Mouse (Mus musculus): ENCODE data around the gene Gramd1b. TPM values are rescaled to one million over a fixed set of nuclear protein-coding genes. Genes with fewer than 3 reads are reported as not detected.
A peak's percentile ranks its signal among the peaks of the same experiment; 100 is the strongest.
"Not testable (repeated sequence)": the region's sequence is repeated elsewhere in the genome, so short reads cannot be mapped to it uniquely, and the experiment has no call there.

Gene Gramd1b
- total RNA-seq, 2 experiments from 2014 or later: 281 to 297 TPM

- DNase-seq: no peak
These were observed 11.9 kb downstream of the Gramd1b start for GRCm38 (mm10) chr9:40519294-40519693.

DNA sequence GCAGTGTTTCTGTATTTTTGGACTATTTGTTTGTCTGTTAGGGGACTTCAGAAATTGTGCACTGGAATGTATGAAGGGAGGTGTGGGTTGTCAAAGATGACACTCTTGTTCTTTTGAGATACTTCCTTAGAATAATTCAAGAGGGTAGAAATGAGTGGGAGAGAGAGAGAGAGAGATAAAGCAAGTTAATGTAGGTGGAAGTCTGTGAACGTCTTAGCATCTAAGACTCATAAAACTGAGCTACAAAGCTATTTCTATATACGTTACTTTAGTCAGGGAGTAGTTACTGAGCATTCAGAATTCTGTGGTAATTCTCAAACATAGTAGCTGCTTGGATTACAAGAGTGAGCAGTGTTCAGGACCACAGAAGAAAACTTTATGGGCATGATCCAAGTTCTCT, 19.2 kb downstream of the Gramd1b start:
- no peak for DNase-seq

DNA sequence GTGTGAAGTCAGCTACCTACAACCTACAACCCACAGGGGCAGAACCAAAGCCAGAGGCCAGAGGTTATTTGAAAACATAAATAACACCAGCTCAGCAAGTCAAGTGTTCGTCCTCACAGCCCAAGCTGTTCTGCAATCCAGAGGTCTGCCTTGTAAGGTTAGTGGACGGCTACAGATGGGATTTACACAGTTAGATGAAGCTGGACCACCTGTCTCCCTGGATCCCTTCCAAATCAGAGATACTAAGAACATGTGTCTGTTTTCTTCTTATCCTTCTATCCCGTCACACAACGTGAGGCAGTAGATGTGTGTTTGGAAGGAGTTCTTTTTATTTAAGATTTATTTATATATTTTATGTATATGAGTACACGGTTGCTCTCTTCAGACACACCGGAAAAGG, 21.7 kb downstream of the Gramd1b start:
- no peak for DNase-seq

- no peak for DNase-seq
These were observed 24.6 kb downstream of the Gramd1b start for GRCm38 (mm10) chr9:40506576-40506975.

DNA sequence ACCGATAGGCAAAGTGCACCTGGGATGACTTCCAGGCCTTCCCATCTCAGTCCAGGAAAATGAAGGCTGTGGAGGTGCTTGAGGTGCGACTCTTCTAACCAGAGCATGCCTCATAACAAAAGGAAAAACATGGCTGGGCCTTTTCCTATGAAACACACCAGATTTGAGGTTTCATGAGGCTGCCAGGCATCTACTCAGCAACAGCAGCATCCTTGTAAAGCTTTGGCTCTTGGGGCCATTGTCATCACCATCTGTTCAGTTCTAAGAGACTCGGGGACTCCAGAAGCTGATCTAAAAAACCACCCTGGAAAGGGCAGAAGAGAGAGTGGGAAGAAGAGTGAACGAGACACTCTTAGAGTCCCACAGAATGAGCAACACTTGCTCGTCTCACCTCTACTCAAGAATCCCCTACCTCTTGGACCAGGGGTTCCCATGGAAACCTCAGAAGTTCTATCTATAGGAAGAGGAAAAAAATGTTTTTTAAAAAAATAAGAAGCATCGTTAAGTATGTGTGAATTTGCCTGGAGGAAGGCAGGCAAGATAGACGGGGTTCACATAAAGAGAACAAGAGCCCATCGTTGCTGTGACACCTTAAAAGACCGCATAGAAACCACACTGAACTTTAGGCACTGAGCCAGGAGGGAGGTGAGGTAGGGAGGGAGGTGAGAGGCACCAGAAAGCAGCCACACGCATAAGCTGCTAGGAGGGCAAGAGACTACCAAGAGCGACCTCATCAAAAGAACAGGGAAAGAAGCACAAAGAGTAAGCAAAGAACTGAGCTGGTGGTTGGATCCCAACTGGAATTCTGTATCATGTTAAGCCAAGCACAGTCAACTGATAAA, 25.5 kb downstream of the Gramd1b start:
- no peak for DNase-seq

GRCm38 (mm10) chr9:40504886-40505285, 26.3 kb downstream of the Gramd1b start:
- no peak for DNase-seq

GRCm38 (mm10) chr9:40500691-40501090, 30.5 kb downstream of the Gramd1b start:
- DNase-seq: no peak

DNA sequence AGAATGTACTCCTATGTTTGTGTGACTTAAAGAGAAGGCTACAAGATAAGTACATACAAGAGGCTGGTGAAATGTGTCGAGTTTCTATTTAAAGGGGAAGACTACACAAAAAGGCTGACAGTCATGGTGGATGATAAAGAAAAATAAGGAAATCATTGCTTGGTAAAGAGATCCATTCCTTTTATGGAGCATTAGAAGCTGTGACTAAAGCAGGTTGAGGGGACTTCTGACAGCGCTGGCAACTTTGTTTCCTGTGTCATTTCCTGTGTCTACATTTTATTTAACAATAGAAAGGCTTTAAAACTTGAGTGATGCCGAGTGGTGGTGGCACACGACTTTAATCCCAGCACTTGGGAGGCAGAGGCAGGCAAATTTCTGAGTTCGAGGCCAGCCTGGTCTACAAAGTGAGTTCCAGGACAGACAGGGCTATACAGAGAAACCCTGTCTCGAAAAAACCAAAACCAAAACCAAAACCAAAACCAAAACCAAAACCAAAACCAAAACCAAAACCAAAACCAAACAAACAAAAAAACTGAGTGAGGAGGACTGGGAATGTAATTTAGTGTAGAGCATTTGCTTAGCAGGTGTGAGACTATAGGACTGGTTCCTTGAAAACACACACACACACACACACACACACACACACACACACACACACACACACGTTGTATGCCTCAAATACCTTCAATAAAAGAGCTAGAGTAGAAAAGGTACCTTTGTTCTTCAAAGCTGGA, 48.7 kb downstream of the Gramd1b start:
- not testable (repeated sequence) for DNase-seq

DNA sequence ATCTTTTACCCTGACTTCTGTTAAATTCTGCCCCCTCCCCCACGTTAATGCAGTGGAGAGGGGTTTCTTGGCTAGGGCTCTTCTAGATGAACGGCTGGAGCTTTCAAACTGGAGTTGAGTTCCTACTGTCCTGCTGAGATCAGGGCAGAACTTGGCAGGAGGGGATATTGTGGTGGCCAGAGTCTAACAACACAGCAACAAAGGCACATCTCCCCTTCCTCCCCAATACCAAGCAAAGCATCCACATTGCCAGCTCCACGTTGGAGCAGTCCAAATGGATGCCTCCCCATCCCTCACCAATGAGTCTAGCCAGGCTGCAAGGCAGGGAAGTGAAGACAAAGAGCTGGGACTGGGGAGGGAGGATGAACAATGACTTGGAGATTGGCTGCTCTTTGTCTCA, 49.9 kb downstream of the Gramd1b start:
- no peak for DNase-seq

DNA sequence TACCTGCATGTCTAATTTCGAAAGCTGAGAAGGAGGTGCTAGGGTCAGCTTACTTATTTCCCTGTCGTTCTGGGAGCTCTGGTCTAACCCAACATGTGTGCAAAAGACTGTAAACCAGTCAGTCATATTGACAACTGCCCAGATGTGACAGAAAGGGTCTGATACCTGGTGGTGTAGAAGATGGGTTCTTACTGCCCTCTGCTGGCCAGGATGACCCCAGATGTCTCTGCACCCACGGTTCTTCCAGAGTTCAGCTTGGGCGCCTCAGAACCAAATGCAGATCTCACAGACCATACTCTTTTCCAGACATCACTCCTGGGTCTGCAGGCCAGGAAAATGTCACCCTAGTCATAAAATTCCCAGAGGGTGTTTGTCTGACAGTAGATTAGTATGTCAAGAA, 51.9 kb downstream of the Gramd1b start:
- peak; percentile 82 for DNase-seq

DNA sequence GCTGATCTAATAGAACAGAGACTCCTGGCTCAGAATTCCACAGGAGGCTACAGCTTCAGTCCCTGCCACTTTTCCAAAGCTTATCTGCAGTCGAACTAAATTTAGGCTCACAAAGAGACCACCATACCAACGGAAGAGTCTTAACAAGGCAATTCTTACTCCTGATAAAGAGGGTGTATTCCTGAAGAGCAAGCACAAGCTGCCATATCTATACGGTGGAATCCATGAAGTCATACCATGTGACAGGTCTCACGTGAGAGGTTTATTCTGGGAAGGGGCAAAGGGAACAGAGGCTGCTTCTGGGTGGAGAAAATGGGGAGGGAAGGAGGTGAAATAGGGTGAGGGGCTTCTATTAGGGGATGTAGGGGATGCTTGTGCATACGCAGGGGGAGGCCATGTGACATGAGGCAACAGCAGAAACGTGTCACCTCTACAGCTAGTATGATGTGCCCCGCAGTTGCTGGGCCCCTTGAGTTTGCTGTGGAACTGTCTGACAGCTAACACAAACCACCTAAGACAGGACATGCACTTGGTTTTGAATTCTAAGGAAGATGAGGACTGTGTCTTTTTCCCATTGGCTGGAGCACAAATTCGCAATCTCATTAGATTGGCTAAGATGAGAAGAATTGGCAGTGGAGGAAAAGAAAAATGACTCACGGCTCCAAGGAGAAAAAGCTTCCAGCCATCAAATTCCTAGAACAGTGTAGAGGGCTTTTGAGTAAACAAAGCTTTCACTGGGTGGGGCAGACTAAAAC, 52.9 kb downstream of the Gramd1b start:
- DNase-seq: no peak

DNA sequence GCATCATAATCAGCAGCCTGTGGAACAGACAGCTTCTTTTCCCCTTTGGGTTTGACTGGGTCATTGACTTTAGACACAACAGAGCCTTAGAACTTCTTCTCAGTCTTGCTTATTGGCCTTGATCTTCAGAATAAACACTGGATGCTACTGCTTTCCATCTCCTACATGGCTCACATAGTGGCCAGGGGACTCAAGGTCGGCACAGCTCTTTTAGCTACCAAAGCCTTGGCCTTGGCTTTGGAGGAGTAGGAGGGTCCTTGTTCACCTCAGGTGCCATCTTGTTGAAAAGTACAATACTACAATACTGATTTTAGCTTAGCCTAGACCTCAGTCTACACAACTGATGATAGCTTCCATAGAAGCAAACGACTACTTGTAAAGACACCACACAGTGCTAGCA, 53.6 kb downstream of the Gramd1b start:
- DNase-seq: no peak

- DNase-seq: no peak
These were observed 55.1 kb downstream of the Gramd1b start for GRCm38 (mm10) chr9:40476098-40476497.

GRCm38 (mm10) chr9:40472961-40473510, 58.1 kb downstream of the Gramd1b start:
- peak; percentile 58 for DNase-seq

DNA sequence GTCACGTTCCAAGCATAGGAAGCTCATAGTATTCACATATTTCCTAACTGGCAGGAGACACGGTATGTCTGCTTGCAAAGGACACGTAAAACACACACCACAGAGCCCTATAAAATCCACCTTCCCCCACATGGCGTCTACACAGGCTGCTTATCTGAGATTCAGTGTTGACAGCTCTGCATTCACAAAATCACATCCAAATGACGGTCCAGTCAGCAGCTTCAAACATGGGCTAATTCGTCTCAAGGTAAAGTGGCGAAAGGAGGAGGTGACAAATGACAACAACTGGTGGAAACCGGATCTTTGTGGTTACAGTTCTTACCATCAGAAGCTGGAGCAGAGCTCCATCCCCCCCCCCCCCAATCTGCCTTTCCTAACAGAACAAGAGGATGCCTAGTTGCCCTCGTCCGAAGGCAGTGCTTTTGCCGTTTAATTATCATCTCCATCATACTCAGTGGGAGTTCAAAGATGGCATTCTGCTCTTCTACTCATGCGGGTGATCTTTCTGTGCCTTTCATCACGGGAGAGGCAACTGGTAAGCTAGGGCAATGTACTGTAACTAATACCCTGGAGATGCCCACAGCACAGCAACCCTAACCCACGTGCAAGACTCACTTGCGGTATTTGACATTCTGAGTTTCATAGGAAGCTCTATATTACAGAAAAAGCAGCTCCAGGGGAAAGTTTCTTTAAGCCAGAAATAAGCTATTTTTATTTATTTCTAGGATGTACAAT, 61.6 kb downstream of the Gramd1b start:
- no peak for DNase-seq

DNA sequence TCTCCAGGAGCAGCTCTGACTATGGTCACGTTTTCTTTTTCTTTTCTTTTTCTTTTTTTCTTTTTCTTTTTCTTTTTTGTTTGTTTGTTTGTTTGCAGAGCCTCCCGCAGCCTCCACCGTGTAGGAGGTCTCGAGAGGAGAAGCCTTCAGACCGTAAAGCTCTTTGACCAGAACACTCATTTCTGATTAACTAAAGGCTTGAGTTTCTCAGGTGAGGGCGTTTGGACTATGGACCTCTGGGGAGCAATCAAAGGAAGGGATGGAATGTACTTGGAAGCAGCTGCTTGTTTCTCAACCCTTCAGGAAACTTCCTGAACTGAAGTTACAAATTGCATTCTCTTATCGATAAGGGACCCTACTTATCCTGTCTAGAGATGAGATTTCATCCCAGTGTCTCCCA, 64.4 kb downstream of the Gramd1b start:
- DNase-seq: no peak

DNA sequence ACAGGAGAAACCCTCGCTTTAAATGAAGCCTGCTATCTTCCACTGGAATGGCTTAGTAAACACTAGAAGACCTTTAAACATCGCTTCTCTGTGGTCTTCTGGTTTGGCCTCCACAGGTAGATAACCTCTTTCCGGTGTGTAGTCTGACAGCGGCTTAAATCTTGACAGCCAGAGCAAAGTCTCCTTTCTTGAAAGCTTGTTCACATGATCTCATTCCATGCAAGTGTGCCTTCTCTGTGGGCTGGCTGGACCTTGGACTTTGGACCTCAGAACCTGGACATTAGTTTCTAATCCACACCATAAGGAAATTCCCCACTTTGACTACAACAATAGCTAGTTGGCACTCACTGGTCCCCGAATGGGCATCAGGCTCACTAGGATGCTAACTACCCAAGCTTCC, 65.6 kb downstream of the Gramd1b start:
- DNase-seq: no peak

DNA sequence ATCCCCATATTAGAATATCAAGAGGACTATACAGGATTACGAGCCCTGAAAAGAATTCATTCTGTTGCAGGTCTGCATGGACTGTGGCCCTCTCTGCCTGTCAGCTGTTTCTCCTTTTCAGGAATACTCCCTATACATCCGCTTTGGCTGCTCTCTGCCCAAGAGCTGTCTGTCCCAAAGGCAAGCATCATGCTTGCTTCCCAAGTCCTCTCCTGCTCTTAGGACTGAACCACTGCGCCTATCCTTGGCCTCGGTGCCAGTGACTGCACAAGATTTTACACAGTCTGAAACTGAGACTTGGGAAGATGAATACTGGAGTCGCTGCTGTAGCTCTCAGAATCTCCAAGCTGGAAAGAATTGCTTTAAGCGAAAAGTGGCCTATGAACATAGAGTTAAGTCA, 68.8 kb downstream of the Gramd1b start:
- DNase-seq: no peak

DNA sequence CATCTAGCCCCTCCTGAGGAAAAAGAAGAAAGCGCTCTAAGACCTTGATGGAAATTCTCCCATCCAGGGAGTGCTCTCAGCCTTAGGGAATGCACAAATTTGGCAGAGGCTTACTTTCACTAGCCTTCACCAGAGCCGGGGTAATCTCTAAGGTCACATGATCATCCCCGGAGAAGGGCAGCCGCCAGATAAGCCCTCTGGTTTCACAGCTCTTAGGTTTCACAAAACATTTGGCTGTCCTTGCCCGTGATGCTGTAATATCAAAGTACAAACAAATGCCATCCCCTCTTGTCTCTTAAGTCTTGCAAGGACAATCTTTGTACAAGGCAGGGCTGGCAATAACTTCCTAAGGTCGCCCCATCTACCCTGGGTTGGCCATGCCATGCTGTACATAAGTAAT, 70.4 kb downstream of the Gramd1b start:
- DNase-seq: peak; percentile 72

DNA sequence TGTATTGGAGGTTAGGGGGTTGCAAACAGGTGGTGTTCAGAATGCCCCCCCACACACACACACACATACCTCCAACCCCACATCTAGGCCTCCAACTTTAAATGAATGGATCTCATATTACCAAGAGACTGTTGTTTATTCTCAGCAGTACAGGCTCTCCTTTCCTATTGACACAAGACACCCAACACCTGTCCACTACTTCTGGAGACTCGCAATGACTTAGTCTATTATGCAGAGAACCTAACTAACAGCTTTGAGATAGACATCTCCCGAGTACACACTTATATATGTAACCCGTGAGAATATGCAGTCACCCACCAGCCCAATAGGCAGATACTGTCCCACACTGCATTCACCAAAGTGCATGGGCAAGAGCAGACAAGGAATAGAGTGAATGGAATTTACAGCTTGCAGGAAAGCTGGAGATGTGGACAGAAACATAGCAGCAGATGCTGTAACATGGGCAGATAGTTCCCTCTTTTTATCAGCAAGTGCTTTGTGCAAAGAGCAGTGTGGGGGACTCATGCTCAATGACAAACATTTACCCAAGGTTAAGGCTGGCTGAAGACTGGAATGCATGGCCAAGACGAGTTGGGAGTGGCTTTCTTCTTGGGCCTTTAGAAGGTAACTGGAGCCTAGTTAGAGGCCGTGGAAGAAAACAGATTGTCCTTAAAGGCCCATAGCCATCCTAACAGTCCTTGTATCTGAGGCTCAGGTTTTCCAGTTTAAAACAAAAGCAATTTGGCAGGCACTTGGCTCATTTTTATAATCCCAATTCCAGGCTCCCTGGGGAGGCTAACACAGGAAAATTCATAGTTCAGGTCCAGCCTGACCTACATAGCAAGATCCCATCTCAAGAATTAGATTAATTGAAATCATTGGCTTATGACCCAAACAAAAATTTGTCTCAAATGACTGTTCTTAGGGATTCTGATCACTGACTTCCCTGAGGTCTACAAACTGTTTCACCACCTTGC, 71.6 kb downstream of the Gramd1b start:
- DNase-seq: no peak
